In genomic region chr2:35747371-35748035, GRCm38 (mm10) we compare ENCODE assay signal across 19 mouse cellular contexts.
A peak's percentile ranks its signal among the peaks of the same experiment; 100 is the strongest.
DNase-seq lines count a peak whose midpoint lies in the region; ATAC-seq and TF ChIP-seq lines count a peak whose summit lies in the region.
"Had no signal": no experiment of that assay in that cellular context is flagged by ENCODE, and none has a peak within 500 bp of the region (broad histone marks: within the 10 kb centered on the region; RNA-seq: fewer than 3 reads in every experiment).

No protein-coding gene starts in this region.

- H3K36me3 ChIP-seq in forebrain, embryonic 14.5 days (ENCODE audit: control insufficient read depth, insufficient read depth, low read length), result no peaks in the 10 kb centered on the region
- no peaks in the 10 kb centered on the region for H3K36me3 ChIP-seq in forebrain, embryonic 10.5 days (replicated peaks)
- H3K36me3 ChIP-seq in forebrain, postnatal 0 days (ENCODE audit: insufficient read depth), result no peaks in the 10 kb centered on the region

- ATAC-seq in forebrain, embryonic 14.5 days, result no peak; the same call in 1 of the 2 replicates
- ATAC-seq in forebrain, postnatal 0 days, result peak; percentile 50; the same call in 1 of the 2 replicates
- ATAC-seq: intestine, embryonic 16.5 days had no signal

- no peak overlapping the region for H3K4me3 ChIP-seq in forebrain, embryonic 14.5 days (ENCODE audit: low read depth, low read length)
- no peak overlapping the region for H3K4me3 ChIP-seq in forebrain, embryonic 10.5 days
- H3K4me3 ChIP-seq in forebrain, postnatal 0 days (ENCODE audit: low read depth, low read length), result no peak overlapping the region
- H3K4me3 ChIP-seq: left cerebral cortex, adult 2 months had no signal

- H3K9ac ChIP-seq in forebrain, embryonic 14.5 days (ENCODE audit: low read length), result no peak overlapping the region
- no peak overlapping the region for H3K9ac ChIP-seq in forebrain, postnatal 0 days
- H3K9ac ChIP-seq: hindbrain, embryonic 14.5 days had no signal

- H3K27ac ChIP-seq in forebrain, embryonic 14.5 days (ENCODE audit: low read depth, low read length), result peak overlapping the region; percentile 40; the same call in 1 of the 2 replicates
- H3K27ac ChIP-seq in forebrain, embryonic 10.5 days, result no peak overlapping the region
- 0 out of 2 replicates have a peak overlapping the region, but pooled peaks have one; percentile 29 for H3K27ac ChIP-seq in forebrain, postnatal 0 days (ENCODE audit: low read depth, low read length)
- H3K27ac ChIP-seq: hindbrain, embryonic 14.5 days; kidney, postnatal 0 days; left cerebral cortex, adult 2 months; stomach, postnatal 0 days had no signal

- WGBS in forebrain, embryonic 14.5 days, result 72% methylated on average over 12 of the region's 12 CpGs
- WGBS in forebrain, embryonic 10.5 days, result 87% methylated on average over 12 of the region's 12 CpGs
- WGBS in forebrain, postnatal 0 days, result 43% methylated on average over 12 of the region's 12 CpGs

- H3K27me3 ChIP-seq in forebrain, embryonic 14.5 days (replicated peaks; ENCODE audit: control insufficient read depth, insufficient read depth, low read length), result no peaks in the 10 kb centered on the region
- 0 out of 2 replicates have a peak, but pooled peaks cover 9% of the 10 kb centered on the region for H3K27me3 ChIP-seq in forebrain, embryonic 10.5 days (ENCODE audit: poor library complexity, severe bottlenecking)
- H3K27me3 ChIP-seq in forebrain, postnatal 0 days (ENCODE audit: insufficient read depth, low read length), result no peaks in the 10 kb centered on the region
- H3K27me3 ChIP-seq: megakaryocyte, embryonic 14.5 days had no signal

- no peak for DNase-seq in forebrain, embryonic 14.5 days (ENCODE audit: low spot score)
- DNase-seq in forebrain, embryonic 10.5 days (ENCODE audit: extremely low spot score, low spot score), result no peak
- peak; percentile 84 for DNase-seq in brain, adult 2 months (ENCODE audit: low read depth, low spot score)
- peak; percentile 55 for DNase-seq in cerebellum, adult 8-10 months
- no peak for DNase-seq in forebrain, postnatal 0 days
- DNase-seq in gastrocnemius, postnatal 25 days, result no peak
- DNase-seq in testis, postnatal 10 days (ENCODE audit: low spot score), result no peak
- DNase-seq: adrenal gland, postnatal 14 days; B cell, adult 2 months; embryo, embryonic 11 days; gastrocnemius, postnatal 36 days; lung, postnatal 14 days; thymus, postnatal 25 days had no signal

- no peak overlapping the region for H3K4me2 ChIP-seq in forebrain, embryonic 14.5 days (ENCODE audit: low read length)
- H3K4me2 ChIP-seq in forebrain, postnatal 0 days (ENCODE audit: low read depth), result no peak overlapping the region
- H3K4me2 ChIP-seq: hindbrain, embryonic 14.5 days had no signal

- no peak for TF ChIP-seq CTCF in forebrain, postnatal 0 days (IDR thresholded peaks at IDR 0.05; ENCODE audit: low read depth)

- peaks cover 17% of the 10 kb centered on the region; the same call in 1 of the 2 replicates for H3K4me1 ChIP-seq in forebrain, embryonic 14.5 days (ENCODE audit: control insufficient read depth, insufficient read depth, low read length)
- H3K4me1 ChIP-seq in forebrain, embryonic 10.5 days, result peaks cover 16% of the 10 kb centered on the region
- H3K4me1 ChIP-seq in forebrain, postnatal 0 days (ENCODE audit: insufficient read depth), result peaks cover 21% of the 10 kb centered on the region; the same call in 1 of the 2 replicates

- no peaks in the 10 kb centered on the region for H3K9me3 ChIP-seq in forebrain, embryonic 14.5 days (replicated peaks; ENCODE audit: control insufficient read depth, low read length)
- no peaks in the 10 kb centered on the region for H3K9me3 ChIP-seq in forebrain, embryonic 10.5 days
- no peaks in the 10 kb centered on the region for H3K9me3 ChIP-seq in forebrain, postnatal 0 days (ENCODE audit: low read length)
- H3K9me3 ChIP-seq: megakaryocyte, embryonic 14.5 days had no signal

Comparison
In these comparisons a context has a peak if more than half of its experiments do, and no peak if none do; other contexts are left out.
1. DNase-seq: peak in brain, adult 2 months (single experiment) and cerebellum, adult 8-10 months (single experiment); none in forebrain, embryonic 14.5 days (single experiment), forebrain, embryonic 10.5 days (single experiment), forebrain, postnatal 0 days (single experiment), gastrocnemius, postnatal 25 days (single experiment) and testis, postnatal 10 days (single experiment).